Mouse (Mus musculus) midbrain, embryonic 13.5 days (tissue): ENCODE data around the gene Cntn4. TPM values are rescaled to one million over a fixed set of nuclear protein-coding genes. Genes with fewer than 3 reads are reported as not detected.
"Not testable (repeated sequence)": the region's sequence is repeated elsewhere in the genome, so short reads cannot be mapped to it uniquely, and the experiment has no call there.

ENCODE experiments used
- ATAC-seq: fragments of 200-750 bp; cut with Nextera tagmentation; 2 replicates; pipeline ENCODE4 v1.8.0; 2017; ENCODE audit warnings: mild to moderate bottlenecking, moderate TSS enrichment, moderate library complexity
- H3K27ac ChIP-seq: fragments of 300-500 bp; sonication (generic); 2 replicates; pipeline ENCODE4 v1.5.1; 2015; ENCODE audit warnings: inconsistent platforms, mild to moderate bottlenecking, moderate library complexity
- H3K27me3 ChIP-seq: fragments of 300-500 bp; sonication (generic); 2 replicates; pipeline ENCODE4 v1.6.1; 2015; ENCODE audit warnings: mild to moderate bottlenecking, inconsistent platforms
- H3K36me3 ChIP-seq: fragments of 300-500 bp; sonication (generic); 2 replicates; pipeline ENCODE4 v1.6.1; 2015; ENCODE audit warnings: mild to moderate bottlenecking, inconsistent platforms
- H3K4me1 ChIP-seq: fragments of 300-500 bp; sonication (generic); replicated peaks from 2 replicates; pipeline ENCODE4 v1.6.1; 2015; ENCODE audit warnings: inconsistent platforms
- H3K4me2 ChIP-seq: fragments of 300-500 bp; sonication (generic); replicated peaks from 2 replicates; pipeline ENCODE4 v1.6.1; 2015; ENCODE audit warnings: moderate library complexity, mild to moderate bottlenecking, inconsistent platforms
- H3K4me3 ChIP-seq: fragments of 300-500 bp; sonication (generic); replicated peaks from 2 replicates; pipeline ENCODE4 v1.5.1; 2015; ENCODE audit warnings: mild to moderate bottlenecking, inconsistent platforms
- H3K9ac ChIP-seq: fragments of 300-500 bp; sonication (generic); replicated peaks from 2 replicates; pipeline ENCODE4 v1.6.1; 2015; ENCODE audit warnings: mild to moderate bottlenecking, inconsistent platforms
- H3K9me3 ChIP-seq: fragments of 300-500 bp; sonication (generic); 2 replicates; pipeline ENCODE4 v1.6.1; 2016; ENCODE audit warnings: mild to moderate bottlenecking, inconsistent platforms
- WGBS: fragments of 180-500 bp; shearing (Covaris S2); methylation state at CpG from one replicate; pipeline ENCODE4 v1.1.7; 2015; 5-methylcytosine and 5-hydroxymethylcytosine counted together
- polyA plus RNA-seq: library from polyadenylated mRNA; unstranded; fragments of >200 nt; fragmentation: Nextera tagmentation; extraction: Ambion mirVana; gene quantifications from 2 replicates; pipeline ENCODE4 v1.2.1, GENCODE M21; 2015

Gene Cntn4
- polyA plus RNA-seq, 1 experiment from 2014 or later: 10.9 TPM

DNA sequence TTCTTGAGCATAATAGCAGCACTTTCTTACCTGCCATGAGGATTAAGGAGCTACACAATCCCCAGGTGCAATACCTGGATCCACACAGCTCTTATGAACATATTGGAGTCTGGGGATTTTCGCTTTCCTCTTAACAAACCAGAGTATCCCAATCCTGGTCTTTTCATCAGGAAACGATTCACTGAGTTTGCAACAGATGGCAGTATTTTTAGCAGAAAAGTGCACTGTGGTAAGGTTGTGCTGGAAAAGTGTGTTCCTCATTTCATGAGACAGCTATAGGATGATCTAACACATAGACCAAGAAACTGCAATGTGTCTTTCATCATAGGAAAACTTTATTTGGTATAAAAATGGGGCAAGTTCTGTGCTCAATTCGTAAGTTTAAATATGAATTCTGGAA, 659.3 kb downstream of the Cntn4 start:
- WGBS: 89% methylated on average over 3 of the region's 3 CpGs
- no peaks in the 10 kb centered on the region for H3K36me3 ChIP-seq
- H3K27me3 ChIP-seq: no peaks in the 10 kb centered on the region
- H3K27ac ChIP-seq: no peak overlapping the region
- H3K9ac ChIP-seq: no peak overlapping the region
- H3K4me3 ChIP-seq: no peak overlapping the region
- H3K4me1 ChIP-seq: peaks cover 4% of the 10 kb centered on the region; the same call in 1 of the 2 replicates
- no peak overlapping the region for H3K4me2 ChIP-seq
- H3K9me3 ChIP-seq: no peaks in the 10 kb centered on the region
- ATAC-seq: no peak

DNA sequence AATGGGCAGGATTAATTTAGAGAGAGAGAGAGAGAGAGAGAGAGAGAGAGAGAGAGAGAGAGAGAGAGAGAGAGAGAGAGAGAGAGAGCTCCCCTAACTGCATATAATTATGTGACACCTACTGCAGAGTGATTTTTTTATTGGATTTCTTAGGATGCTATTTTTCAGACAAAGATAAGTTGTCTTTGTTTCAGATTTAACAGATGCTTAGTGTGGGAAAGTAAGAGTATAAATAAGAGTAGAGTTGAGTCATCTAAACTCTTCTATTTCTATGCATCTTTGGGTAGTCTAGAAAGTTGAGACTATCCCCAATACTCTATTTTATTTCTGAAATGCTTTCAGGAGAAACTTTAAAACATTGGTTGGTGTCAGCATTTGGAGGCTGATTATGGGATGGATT, 660.4 kb downstream of the Cntn4 start:
- Histone ChIP-seq H3K36me3 (no peaks in the 10 kb centered on the region), H3K9ac (no peak overlapping the region), H3K9me3 (no peaks in the 10 kb centered on the region), H3K4me1 (peaks cover 4% of the 10 kb centered on the region; the same call in 1 of the 2 replicates), H3K27me3 (no peaks in the 10 kb centered on the region), H3K4me3 (no peak overlapping the region), H3K27ac (no peak overlapping the region), H3K4me2 (no peak overlapping the region)
- ATAC-seq: no peak

DNA sequence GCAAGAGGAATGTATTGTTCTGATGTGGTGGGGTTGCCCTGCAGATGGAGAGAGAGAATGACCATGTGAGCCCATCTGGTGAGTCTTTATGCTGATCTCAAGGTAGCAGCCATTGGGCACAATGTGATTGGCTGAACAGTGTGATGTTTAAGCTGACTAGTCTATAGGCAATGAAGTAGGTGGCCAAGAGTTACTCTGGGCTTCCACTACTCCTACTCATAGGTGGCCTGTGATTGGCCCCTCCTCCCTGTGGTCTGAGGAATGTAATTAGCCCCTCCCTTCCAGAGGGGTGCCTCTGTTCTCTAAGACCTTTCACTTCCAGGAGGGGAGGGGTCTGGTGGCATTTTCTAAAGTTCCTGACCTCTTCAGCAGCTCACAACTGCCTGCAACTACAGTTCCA, 663.7 kb downstream of the Cntn4 start:
- ATAC-seq: no peak
- H3K9me3 ChIP-seq: no peaks in the 10 kb centered on the region
- no peaks in the 10 kb centered on the region for H3K36me3 ChIP-seq
- H3K4me2 ChIP-seq: no peak overlapping the region
- H3K9ac ChIP-seq: no peak overlapping the region
- no peaks in the 10 kb centered on the region for H3K4me1 ChIP-seq
- H3K4me3 ChIP-seq: no peak overlapping the region
- H3K27me3 ChIP-seq: no peaks in the 10 kb centered on the region
- H3K27ac ChIP-seq: no peak overlapping the region

DNA sequence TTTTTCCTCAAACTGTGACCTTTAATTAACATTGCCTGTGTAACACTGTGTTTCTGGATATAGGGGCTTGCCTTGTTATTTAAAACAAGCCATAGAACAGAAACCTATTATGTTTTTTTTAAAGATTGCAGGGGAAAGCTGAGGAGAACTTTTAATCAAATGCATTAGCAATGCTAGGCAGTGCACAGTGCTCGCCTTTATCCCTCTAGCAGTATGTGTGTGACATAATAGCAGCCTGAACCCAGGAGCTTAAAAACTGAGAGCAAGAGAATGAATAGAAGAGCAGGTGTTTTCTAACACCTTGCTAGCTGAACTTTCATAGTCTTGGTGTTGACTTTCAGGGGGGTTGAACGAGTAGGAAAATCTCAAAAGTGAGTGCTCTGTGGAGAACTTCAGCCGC, 672.6 kb downstream of the Cntn4 start:
- Histone ChIP-seq H3K27ac (no peak overlapping the region), H3K4me2 (no peak overlapping the region), H3K36me3 (no peaks in the 10 kb centered on the region), H3K9me3 (no peaks in the 10 kb centered on the region), H3K4me3 (no peak overlapping the region), H3K9ac (no peak overlapping the region), H3K27me3 (no peaks in the 10 kb centered on the region), H3K4me1 (0 out of 2 replicates have a peak, but pooled peaks cover 3% of the 10 kb centered on the region)
- no peak for ATAC-seq
- WGBS: 30% methylated on average over 3 of the region's 3 CpGs

DNA sequence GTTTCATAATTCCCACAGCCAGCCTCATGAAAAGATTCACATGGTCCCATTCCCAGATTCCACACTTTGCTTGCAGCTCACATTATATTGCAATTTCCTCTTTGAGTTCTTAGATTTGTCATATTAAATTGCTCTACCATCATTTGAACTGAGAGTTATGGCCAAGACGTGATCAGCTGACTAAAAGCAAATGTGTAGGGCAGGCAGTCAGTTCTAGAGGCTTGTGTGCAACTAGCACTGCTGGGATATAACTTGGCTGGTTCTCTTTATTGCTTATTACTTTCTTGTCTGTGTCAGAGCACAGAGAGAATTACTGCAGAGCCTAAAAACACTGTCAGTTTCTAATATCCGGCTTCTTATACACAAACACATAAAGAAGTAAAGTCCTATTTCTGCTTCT, 673.9 kb downstream of the Cntn4 start:
- 92% methylated on average over 2 of the region's 2 CpGs for WGBS
- no peak overlapping the region for H3K27ac ChIP-seq
- H3K4me1 ChIP-seq: 0 out of 2 replicates have a peak, but pooled peaks cover 3% of the 10 kb centered on the region
- H3K36me3 ChIP-seq: no peaks in the 10 kb centered on the region
- H3K4me3 ChIP-seq: no peak overlapping the region
- no peak overlapping the region for H3K9ac ChIP-seq
- no peaks in the 10 kb centered on the region for H3K27me3 ChIP-seq
- ATAC-seq: no peak
- H3K4me2 ChIP-seq: no peak overlapping the region
- H3K9me3 ChIP-seq: no peaks in the 10 kb centered on the region

DNA sequence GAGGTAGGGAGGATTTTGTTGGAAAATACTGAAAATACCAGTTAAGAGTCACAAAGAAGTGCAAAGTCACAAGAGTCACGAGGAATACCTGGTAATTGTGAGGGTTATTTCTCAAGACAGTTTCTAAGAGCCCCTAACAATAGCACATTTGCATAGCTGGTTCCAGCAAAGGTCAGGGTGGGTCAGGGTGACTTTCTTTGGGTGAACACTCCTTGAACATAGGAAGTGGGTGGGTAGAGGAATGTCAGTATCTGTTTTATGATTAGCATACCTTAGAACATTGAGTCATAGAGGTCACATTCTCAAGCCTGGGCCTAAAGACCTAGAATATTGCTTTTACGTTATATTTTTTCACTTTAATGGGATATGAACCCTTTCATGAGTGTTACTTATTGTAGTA, 681.3 kb downstream of the Cntn4 start:
- ATAC-seq, H3K27me3 ChIP-seq, H3K4me1 ChIP-seq, H3K36me3 ChIP-seq, H3K27ac ChIP-seq, H3K4me2 ChIP-seq, H3K9ac ChIP-seq, H3K4me3 ChIP-seq, H3K9me3 ChIP-seq: not testable (repeated sequence)
- 93% methylated on average over 2 of the region's 2 CpGs for WGBS

DNA sequence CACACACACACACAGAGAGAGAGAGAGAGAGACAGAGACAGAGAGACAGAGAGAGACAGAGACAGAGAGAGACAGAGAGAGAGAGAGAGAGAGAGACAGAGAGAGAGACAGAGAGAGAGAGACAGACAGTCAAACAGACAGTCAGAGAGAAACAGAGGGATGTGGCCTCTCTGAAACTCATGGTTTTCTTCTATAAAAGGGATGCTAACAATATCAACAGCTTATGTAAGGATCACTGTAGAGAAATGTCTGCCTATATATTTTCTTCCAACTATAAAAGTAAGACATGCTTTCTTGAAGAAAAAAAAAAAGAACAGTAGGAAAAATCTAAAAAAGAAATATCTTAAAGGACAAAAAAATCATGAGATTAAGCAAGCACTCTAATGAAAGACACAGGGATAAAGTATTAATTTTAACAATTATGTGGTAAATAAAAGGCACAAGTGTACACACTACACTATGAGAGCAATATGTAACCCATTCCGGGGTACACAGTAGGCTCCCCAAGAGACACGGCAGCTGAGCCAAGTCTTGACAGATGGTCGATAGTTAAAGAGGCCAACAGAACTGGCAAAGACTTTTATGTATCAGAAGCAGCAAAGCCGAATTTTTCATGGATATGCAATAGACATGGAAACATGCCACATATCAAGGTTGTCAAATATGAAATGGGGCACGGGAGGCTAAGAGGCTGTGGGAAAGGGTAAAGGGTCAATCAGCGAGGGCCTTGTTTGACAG, 704.0 kb downstream of the Cntn4 start:
- H3K4me3 ChIP-seq: no peak overlapping the region
- no peak overlapping the region for H3K4me2 ChIP-seq
- H3K36me3 ChIP-seq: no peaks in the 10 kb centered on the region
- no peaks in the 10 kb centered on the region for H3K27me3 ChIP-seq
- no peaks in the 10 kb centered on the region for H3K4me1 ChIP-seq
- no peak overlapping the region for H3K27ac ChIP-seq
- no peak overlapping the region for H3K9ac ChIP-seq
- WGBS: 76% methylated on average over 6 of the region's 6 CpGs
- ATAC-seq: no peak
- no peaks in the 10 kb centered on the region for H3K9me3 ChIP-seq

DNA sequence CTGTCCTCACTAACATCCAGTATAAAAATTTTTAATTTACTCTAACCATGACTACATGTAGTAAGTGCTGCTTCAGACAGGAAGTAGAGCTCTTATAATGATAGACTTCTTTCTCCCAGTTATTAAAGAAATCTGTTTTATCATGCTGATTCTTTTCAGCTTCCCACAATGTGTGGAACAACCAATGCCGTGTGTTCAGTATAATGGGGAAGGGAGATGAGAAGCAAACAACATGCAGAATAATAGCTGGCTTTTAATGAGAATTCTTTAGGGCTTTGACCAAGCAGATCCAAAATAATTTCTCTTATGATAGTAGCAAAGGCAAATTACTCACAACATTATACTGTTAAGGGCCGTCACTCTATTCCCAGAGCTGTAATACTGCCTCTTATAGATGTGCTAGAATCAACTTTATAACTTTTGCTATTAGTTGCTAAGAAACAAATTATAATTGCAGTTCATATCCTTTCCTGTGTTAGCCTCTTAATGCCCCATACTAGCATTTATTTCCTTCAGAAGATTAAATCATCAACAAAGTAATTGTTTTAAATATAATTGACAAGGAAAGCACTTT, 710.5 kb downstream of the Cntn4 start:
- no peaks in the 10 kb centered on the region for H3K27me3 ChIP-seq
- no peaks in the 10 kb centered on the region for H3K9me3 ChIP-seq
- H3K4me3 ChIP-seq: no peak overlapping the region
- H3K27ac ChIP-seq: no peak overlapping the region
- no peak overlapping the region for H3K4me2 ChIP-seq
- no peaks in the 10 kb centered on the region for H3K4me1 ChIP-seq
- WGBS: 49% methylated on average over 2 of the region's 2 CpGs
- no peaks in the 10 kb centered on the region for H3K36me3 ChIP-seq
- no peak for ATAC-seq
- H3K9ac ChIP-seq: no peak overlapping the region

DNA sequence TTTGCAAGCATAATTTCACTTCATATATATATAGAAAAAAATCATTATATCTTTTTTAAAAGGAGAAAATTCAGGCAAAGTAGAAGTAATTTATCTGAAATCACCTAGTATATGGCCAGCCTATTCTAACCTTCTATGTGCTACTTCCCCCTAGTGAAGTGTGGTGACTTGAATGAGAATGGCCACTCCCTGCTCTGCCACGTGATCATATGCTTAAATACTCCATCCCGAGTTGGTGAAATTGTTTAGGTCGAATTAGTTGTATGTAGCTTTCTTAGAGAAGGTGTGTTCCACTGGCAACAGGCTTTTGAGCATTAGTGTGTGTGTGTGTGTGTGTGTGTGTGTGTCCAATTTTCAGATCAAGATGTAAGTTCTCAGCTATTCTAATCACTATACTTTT, 730.6 kb downstream of the Cntn4 start:
- no peak overlapping the region for H3K4me3 ChIP-seq
- no peaks in the 10 kb centered on the region for H3K36me3 ChIP-seq
- H3K27ac ChIP-seq: no peak overlapping the region
- H3K4me2 ChIP-seq: no peak overlapping the region
- no peak for ATAC-seq
- no peaks in the 10 kb centered on the region for H3K4me1 ChIP-seq
- no peak overlapping the region for H3K9ac ChIP-seq
- 89% methylated on average over 3 of the region's 3 CpGs for WGBS
- H3K9me3 ChIP-seq: no peaks in the 10 kb centered on the region
- no peaks in the 10 kb centered on the region for H3K27me3 ChIP-seq

DNA sequence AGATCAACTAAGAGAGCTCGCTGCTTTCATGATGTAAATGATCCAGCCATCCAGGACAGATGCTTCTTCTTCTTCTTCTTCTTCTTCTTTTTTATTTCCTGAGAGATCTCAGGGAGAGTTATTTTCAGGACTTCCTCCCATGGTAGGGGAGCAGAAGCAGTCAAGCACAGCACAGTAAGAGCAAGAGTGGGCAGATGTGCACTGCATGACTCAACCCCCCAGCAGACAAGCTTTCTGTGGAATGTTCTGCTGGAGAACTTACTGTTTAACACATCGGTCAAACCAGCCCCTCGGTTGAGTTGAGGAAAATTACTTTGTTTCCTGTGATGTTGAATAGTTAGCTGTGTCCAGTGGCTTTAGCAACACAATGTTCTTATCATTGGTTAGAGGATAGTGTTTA, 731.2 kb downstream of the Cntn4 start:
- Histone ChIP-seq H3K27ac (no peak overlapping the region), H3K4me3 (no peak overlapping the region), H3K36me3 (no peaks in the 10 kb centered on the region), H3K27me3 (no peaks in the 10 kb centered on the region), H3K4me2 (no peak overlapping the region), H3K9ac (no peak overlapping the region), H3K4me1 (no peaks in the 10 kb centered on the region), H3K9me3 (no peaks in the 10 kb centered on the region)
- 83% methylated on average over 3 of the region's 3 CpGs for WGBS
- no peak for ATAC-seq

DNA sequence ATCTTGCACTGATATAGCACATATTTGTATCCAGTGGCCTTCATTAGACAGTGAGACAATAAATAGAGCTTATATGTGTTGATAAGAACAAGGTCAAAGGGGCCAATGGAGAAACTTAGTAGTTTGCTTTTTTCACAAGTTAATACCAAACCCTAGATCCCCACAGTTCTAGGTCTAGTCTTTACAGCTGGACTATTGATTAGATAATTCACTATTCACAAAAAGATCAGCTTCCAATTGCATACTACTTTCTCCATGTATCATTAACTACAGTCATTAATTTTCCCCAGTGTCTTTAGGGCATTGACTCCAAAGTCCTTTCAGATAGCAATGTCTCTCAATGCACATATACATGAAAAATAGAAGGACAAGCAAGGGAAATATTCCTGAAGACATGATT, 745.5 kb downstream of the Cntn4 start:
- Histone ChIP-seq H3K9ac (no peak overlapping the region), H3K4me2 (no peak overlapping the region), H3K36me3 (no peaks in the 10 kb centered on the region), H3K27me3 (no peaks in the 10 kb centered on the region), H3K9me3 (no peaks in the 10 kb centered on the region), H3K27ac (no peak overlapping the region), H3K4me1 (no peaks in the 10 kb centered on the region), H3K4me3 (no peak overlapping the region)
- no peak for ATAC-seq

DNA sequence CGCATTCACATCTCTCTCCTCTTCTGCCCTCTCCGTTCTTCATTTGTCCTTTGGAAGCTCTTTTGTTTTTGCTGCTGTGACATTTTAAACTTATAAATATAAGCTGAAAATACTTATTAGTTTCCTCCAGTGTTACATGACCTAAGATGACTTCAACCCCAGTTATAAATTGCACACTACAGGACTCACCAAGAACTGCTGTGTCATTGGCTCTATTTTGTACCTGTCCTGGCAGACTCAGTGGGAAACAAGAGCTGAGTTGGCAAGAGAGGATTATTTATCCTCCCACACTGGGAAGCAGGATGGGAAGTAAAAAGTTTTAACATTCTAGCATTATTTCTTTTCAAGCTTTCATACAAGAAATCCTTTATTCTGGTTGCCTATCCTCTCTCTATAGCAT, 746.0 kb downstream of the Cntn4 start:
- Histone ChIP-seq H3K36me3 (no peaks in the 10 kb centered on the region), H3K9ac (no peak overlapping the region), H3K4me3 (no peak overlapping the region), H3K9me3 (no peaks in the 10 kb centered on the region), H3K4me2 (no peak overlapping the region), H3K4me1 (no peaks in the 10 kb centered on the region), H3K27ac (no peak overlapping the region), H3K27me3 (no peaks in the 10 kb centered on the region)
- ATAC-seq: no peak
- 90% methylated on average over 2 of the region's 2 CpGs for WGBS

DNA sequence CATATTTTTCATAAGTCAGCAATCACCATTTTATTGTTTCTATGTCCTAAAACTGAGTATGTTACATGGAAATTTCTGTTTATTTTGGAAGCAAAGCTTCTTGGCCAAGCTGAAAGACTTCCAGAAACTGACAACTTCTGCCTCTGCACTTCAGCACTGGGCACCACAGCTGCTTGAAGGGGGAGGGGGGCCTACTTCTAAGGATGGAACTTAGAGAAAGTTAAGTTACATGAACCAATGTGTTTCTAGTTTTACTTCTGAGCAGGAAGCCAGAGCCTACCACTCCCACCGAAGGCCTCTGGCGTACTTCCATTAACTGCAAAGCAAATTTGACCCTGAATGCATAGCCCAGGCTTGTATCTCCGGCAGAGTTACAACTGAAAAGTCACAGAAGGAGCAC, 749.2 kb downstream of the Cntn4 start:
- no peak overlapping the region for H3K27ac ChIP-seq
- no peaks in the 10 kb centered on the region for H3K27me3 ChIP-seq
- no peak overlapping the region for H3K4me3 ChIP-seq
- no peaks in the 10 kb centered on the region for H3K9me3 ChIP-seq
- H3K4me1 ChIP-seq: no peaks in the 10 kb centered on the region
- no peaks in the 10 kb centered on the region for H3K36me3 ChIP-seq
- no peak overlapping the region for H3K4me2 ChIP-seq
- H3K9ac ChIP-seq: no peak overlapping the region
- 91% methylated on average over 3 of the region's 3 CpGs for WGBS
- ATAC-seq: no peak
